Mouse (Mus musculus): Measurements from ENCODE around the gene Gm47985.
"Not testable (repeated sequence)": the region's sequence is repeated elsewhere in the genome, so short reads cannot be mapped to it uniquely, and the experiment has no call there.

The Gm47985 gene

GRCm38 (mm10) chr1:151182266-151182665 is at the start of gene Gm47985:
Gene Gm47985 (plus strand): TSS chr1:151182537.
- DNase-seq (ENCODE audit: low spot score): not testable (repeated sequence)

- DNase-seq (ENCODE audit: low spot score): no peak
Measured at GRCm38 (mm10) chr1:151132686-151133085, 49.7 kb upstream of the Gm47985 start.

DNA sequence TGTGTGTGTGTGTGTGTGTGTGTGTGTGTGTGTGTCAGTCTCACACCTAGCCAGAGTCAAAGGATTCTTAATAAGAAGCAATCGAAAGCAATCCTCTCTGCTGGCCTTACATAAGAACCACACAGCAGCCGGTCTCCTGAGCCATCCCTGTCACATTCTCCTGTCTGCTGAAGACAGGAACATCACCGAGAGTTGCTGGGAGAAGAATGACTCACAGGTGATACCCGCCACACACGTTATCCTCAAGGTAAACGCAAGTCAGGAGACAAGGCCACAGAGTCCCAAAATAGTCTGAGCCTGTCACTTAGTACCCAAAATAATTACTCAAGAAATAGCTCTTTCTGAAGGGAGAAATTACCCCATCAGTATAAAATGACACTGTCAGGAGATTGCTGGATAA is 43.9 kb upstream of the Gm47985 start:
- DNase-seq (ENCODE audit: low spot score): no peak

DNA sequence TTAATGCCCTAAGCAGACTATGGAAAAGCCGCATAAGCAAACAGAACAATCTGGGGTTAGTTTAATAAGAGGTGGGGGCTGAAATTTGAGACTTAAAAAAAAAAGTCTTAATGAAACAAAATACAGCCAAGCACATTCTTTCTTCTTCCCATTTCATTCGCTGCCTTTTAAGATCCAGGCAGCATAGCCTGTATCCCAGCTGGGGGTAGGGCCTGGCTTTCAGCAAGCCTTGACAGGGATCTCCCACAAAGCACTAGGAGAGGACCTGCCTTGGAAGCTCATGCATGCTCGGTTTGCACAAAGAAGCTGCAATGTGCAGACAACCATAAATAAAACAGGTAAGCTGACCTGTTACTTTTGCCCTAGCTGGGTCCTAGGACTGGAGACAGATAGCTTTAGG is 41.4 kb upstream of the Gm47985 start:
- no peak for DNase-seq (ENCODE audit: low spot score)

- DNase-seq (ENCODE audit: low spot score): no peak
Measured at GRCm38 (mm10) chr1:151144471-151145146, 37.7 kb upstream of the Gm47985 start.

- DNase-seq (ENCODE audit: low spot score): no peak
Measured at GRCm38 (mm10) chr1:151147801-151148200, 34.5 kb upstream of the Gm47985 start.

- no peak for DNase-seq (ENCODE audit: low spot score)
Measured at GRCm38 (mm10) chr1:151150211-151150610, 32.1 kb upstream of the Gm47985 start.

- no peak for DNase-seq (ENCODE audit: low spot score)
Measured at GRCm38 (mm10) chr1:151151089-151151488, 31.2 kb upstream of the Gm47985 start.

DNA sequence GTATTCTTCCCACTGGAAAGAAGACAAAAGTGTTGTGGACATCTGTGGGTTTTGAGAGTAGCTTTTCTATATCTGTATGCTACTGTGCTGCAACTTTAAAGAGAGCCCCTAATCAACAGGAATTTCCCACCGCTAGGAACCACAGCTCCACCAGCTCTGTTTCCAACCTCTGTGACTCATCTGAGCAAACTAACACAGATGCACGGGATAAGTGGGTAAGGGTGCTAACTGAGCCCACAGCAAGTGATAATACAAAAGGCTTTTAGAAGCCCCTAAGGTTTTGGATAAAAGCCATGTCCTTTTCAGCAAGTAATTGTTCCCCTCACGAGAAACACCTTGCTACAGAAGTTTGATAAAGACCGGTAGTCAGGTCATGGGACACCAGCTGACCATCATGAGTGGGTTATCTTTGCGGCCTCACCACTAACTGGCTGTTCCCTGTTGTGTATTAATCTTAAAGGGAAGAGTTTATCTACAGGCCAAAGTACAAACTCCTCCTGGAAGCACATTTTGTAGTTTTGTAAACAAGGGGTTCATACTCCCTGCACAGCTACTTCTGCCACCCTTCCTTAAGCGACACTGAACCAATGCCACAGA is 29.2 kb upstream of the Gm47985 start:
- no peak for DNase-seq (ENCODE audit: low spot score)

DNA sequence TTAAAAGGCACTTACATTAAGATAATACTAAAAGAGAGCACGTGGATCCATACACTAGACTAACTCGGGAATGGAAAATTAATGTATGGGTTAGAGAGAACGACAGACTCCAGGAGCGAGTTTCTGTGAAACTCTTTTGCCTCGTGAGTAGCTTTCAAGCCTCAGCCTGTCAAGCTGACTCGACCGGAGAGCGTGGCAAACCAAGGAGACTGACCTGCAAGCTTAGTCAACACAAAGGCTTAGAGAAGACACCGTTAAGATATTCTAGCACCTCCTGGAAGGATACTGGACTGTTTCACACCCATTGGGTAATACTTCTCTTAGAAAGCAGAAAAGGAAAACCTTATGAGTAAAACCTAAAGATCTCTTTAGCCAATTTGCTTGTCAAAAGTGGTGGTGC is 28.2 kb upstream of the Gm47985 start:
- not testable (repeated sequence) for DNase-seq (ENCODE audit: low spot score)

- no peak for DNase-seq (ENCODE audit: low spot score)
Measured at GRCm38 (mm10) chr1:151156129-151156528, 26.2 kb upstream of the Gm47985 start.

GRCm38 (mm10) chr1:151156777-151157632 is 25.3 kb upstream of the Gm47985 start:
- no peak for DNase-seq (ENCODE audit: low spot score)

DNA sequence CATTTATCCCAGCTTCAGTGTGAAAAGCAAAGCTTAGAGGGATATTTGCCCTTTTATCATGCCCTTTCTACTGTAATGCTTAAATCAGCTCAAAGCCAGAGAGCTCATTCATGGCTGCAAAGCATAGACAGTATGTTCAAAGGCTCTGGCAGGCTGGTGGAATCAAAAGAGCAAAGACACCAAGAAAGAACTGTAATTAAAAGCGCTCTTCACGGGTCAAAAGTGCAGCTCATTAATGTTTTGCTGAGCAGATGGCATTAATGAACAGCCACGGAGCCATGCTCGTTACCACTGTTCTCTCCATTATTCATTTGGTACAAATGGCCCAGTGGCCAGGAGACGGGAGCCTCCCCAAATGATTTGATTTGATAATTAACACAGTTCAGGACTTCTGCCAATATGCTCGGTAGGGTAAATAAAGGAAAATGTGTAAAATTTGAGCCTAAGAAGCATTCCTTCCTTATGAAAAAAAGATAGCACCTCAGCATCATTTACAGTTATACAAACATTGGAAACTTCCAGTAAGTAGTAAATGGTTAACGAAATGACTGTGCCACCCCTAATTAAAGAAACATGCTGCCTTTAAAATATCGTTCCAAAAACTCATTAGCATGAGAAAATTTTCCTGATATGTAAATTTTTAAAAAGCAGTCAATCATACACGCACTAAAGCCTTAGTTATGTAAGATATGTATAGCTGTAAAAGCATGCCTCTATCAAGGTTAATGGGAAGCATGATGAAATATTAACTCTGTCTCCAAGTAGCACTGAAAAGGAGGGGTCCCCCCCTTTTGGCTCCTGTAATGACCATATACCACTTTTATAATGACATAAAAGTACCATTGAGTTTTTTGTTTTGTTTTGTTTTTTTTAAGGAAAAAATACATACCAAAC is 24.1 kb upstream of the Gm47985 start:
- no peak for DNase-seq (ENCODE audit: low spot score)

- DNase-seq (ENCODE audit: low spot score): no peak
Measured at GRCm38 (mm10) chr1:151158857-151159510, 23.4 kb upstream of the Gm47985 start.

DNA sequence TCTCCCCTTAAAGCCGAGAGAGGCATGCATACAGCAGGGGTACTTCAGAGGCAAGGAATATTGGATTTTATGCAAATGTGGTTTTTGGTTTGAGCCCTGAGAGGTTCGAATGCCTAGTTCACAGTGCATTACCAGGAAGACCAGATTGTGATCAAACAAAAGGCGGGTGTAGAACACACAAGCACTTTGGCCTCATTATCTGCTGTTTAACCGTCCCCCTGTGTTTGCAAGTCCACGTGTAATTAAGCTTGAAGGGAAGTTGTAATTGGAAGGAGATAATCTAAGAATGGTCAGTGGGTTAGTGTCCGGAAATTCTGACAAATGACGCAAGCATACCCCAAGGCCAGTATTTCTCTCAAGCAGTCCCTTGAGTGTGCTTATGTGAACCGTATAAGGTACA is 16.3 kb upstream of the Gm47985 start:
- no peak for DNase-seq (ENCODE audit: low spot score)

DNA sequence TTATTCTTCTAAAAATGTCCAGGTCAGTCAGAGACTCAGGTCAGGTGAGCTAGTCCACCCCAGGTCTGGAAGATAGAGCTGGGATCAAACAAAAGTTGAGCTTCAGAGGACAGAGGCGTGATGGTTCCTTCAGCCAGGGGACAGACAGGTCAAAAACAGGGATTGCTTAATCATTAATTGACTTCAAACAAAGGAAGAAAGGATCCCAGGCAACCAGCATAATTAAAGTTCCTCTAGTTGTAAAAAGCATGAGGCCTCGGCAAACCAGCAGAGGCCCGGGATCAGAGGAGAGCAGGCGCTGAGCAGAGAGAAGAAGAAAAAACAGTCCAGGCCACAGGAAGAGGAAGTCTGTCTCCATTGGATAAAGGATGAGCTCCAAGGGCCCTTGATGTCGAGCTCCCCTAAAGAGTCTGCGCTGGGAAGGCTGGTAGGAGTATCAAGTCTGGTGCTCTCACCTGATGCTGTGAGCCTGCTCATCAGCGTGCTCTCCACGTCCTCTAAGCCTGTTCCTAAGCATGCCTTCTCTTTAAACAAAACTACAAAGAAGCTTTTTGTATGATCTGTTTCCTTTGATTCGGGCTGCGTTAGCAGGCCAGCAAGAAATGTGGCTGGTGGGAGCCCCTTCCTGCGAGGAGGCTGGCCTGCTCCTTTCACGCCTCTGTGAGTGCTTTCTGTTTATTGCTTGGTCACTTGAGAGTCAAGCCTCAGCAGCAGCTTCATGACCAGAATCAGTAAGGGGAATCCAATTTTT is 14.9 kb upstream of the Gm47985 start:
- no peak for DNase-seq (ENCODE audit: low spot score)

DNA sequence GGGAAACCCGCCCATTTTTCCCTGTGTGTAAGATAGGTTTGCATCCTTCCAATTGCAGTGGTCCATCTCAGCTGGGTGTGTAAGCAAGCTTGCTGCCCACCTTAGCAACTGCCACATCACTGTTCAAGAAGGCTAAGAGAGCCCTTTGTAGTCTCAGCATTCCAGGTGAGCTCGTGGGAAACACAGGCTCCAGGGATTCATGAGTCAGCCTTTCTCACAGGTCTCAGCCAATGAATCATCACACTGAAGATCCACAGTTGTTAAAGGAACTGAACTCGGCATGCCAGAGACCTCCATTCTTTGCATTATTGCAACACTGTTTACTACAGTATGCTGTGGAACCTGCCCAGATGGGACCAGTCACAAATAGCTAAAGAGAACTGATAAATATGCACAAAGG is 13.7 kb upstream of the Gm47985 start:
- no peak for DNase-seq (ENCODE audit: low spot score)

DNA sequence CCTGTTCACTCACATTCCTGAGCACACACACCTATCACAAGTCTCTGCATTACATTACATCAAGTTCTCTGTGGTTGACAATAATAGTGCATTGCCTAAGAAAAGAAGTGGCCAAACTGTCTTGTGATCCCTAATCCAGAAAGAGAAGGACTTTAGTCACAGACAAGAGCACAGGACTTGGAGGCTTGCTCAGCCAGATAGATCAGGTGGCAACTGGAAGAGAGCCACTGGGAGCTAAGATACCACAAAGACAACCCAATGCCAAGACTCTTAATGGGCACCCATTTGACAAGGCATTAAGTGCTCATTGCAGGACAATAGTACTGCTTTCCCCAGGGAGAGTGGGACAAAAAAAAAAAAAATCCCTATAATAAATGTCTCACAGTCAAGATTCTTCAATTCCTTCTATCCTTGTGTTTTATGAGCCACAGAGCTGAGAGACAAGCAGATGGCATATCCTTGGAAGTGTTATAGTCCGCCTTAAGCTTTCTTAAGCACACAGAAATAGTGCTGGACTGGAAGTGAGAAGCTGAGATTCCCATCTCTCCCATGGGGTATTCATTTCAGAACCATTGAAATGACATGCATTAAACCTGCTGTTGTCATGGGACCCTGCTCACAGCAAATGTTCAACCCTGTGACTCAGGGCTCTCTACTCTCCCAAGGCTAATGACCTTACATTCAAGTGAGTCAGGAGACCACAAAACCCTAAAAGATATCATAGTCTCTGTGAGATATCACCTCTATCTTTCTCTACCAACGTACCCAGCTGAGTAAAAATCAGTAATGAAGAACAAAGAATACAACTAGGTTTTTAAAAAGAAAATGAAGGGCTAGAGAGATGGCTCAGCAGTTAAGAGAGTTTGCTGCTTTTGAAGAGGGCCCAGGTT is 10.5 kb upstream of the Gm47985 start:
- DNase-seq (ENCODE audit: low spot score): no peak

DNA sequence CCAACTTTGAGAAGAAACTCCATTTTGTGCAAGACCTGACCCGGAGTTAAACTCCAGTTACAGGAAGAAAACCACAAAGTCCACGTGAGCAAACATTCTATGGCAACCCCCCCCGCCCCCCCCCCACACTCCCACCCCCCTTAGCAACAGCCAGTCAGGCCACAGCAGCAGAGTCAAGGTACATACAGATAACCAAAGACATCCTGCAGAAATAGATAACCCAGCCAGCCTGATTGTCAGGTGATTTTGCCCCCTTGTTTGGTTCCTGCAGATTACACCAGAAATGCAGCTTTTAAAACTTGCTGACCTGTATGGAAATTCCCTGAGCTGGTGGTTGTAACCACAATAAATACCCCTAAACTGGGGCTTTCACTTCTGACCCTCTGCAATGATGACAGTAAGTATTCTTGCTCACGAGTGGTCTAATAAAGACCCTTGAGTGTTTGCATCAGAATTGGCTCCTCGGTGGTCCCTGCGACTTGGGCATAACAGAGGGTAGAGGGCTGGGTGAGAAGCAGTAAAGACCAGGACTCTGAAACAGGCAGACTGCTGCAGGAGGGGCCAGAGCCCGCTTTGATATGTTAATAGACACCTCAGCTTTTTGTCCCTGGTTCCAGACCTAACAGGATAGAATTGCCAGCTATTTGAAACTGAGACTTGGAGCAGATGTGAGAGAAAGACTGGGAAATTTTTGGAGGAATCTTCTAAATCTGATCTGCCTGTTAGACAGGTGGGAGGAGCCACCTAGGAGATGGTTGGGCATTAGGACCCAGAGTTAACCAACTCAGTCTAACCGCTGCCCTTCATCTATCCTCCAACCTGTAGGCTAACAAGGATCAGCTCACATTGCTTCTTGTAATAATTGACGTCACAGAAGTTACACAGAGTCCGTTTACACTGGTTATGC is 5.1 kb upstream of the Gm47985 start:
- DNase-seq (ENCODE audit: low spot score): no peak
